Mouse (Mus musculus): ENCODE results near the gene Traf4. TPM values are rescaled to one million over a fixed set of nuclear protein-coding genes. Genes with fewer than 3 reads are reported as not detected.
A peak's percentile ranks its signal among the peaks of the same experiment; 100 is the strongest.

The Traf4 gene
- polyA plus RNA-seq (2014; fragmentation: Nextera tagmentation; extraction: Ambion mirVana): 53.8 and 57.6 TPM in 2 replicates

DNA sequence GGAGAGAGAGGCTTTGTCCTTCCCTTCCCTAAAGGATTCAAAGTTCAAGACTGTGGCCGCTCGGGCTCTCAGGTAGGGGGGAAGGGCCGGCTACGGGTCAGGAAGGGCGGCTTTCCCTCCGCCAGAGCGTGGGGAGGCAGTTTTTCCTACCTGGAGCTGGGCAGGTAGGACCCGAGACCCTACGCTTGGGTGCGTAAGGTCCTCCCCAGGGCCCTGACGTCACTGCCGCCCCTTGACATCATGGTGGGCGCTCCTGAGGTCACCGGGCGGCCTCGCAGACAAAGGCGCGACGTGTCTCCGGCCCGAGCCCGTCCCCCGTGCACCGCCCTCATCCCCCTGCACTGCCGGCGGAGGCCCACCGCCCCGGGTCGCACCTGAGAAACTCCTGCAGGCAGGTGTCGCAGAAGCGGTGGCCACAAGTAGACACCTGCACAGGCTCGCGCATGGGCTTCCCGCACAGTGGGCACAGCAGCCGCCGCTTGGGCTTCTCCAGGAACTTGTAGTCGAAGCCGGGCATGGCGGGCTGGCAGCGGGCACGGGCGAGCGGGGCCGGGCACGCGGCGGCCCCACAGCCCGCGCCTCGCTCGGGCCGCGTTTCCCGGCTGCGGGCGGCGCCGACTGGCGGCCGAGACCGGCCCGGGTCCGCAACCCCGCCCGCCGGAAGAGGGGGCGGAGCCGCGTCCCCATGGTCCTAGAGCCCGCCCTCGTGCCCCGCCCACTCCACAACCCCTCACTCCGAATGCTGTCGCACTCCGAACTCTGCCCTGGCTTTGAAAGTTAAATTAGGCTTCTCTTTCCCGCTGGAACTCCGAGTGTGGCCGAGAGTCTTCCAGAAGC is at the start of gene Traf4:
Traf4 (minus strand) TSS at position 666 of the 837 bp plus-strand sequence.
- Histone ChIP-seq H3K9ac (ENCODE audit: low read depth, low read length) (peak within 1 kb of the TSS; percentile 99), H3K4me3 (ENCODE audit: low read depth, low read length) (peak within 1 kb of the TSS; percentile 98), H3K27me3 (replicated peaks; ENCODE audit: control insufficient read depth, insufficient read depth, low read length) (no peaks in the 10 kb centered on the region), H3K36me3 (ENCODE audit: control insufficient read depth, insufficient read depth, low read length) (peaks cover 21% of the 10 kb centered on the region), H3K4me1 (replicated peaks; ENCODE audit: control insufficient read depth, insufficient read depth, low read length) (peaks cover 57% of the 10 kb centered on the region), H3K27ac (ENCODE audit: low read depth, low read length) (peak within 1 kb of the TSS; percentile 92), H3K4me2 (peak within 1 kb of the TSS; percentile 97), H3K9me3 (ENCODE audit: control insufficient read depth, low read length) (no peaks in the 10 kb centered on the region)
- peak; percentile 88 for DNase-seq (ENCODE audit: low spot score)
- ATAC-seq (replicated peaks; ENCODE audit: low FRiP score): peak; percentile 82
- under 1% methylated on average over 78 of the region's 78 CpGs for WGBS

GRCm38 (mm10) chr11:78213086-78213817 is 47.9 kb upstream of the Traf4 start:
- ATAC-seq (replicated peaks; ENCODE audit: low FRiP score): no peak
- DNase-seq (ENCODE audit: low spot score): no peak

GRCm38 (mm10) chr11:78211513-78211912 is 46.1 kb upstream of the Traf4 start:
- no peak overlapping the region for H3K27ac ChIP-seq (ENCODE audit: low read depth, low read length)
- H3K9ac ChIP-seq (ENCODE audit: low read depth, low read length): no peak overlapping the region
- H3K36me3 ChIP-seq (ENCODE audit: control insufficient read depth, insufficient read depth, low read length): peaks cover 74% of the 10 kb centered on the region
- no peaks in the 10 kb centered on the region for H3K27me3 ChIP-seq (replicated peaks; ENCODE audit: control insufficient read depth, insufficient read depth, low read length)
- no peak overlapping the region for H3K4me2 ChIP-seq
- H3K4me1 ChIP-seq (replicated peaks; ENCODE audit: control insufficient read depth, insufficient read depth, low read length): no peaks in the 10 kb centered on the region
- H3K4me3 ChIP-seq (ENCODE audit: low read depth, low read length): no peak overlapping the region
- no peaks in the 10 kb centered on the region for H3K9me3 ChIP-seq (ENCODE audit: control insufficient read depth, low read length)
- ATAC-seq (replicated peaks; ENCODE audit: low FRiP score): no peak
- DNase-seq (ENCODE audit: low spot score): no peak
- 89% methylated on average over 5 of the region's 5 CpGs for WGBS

More at GRCm38 (mm10) chr11:78213086-78213817, 47.9 kb upstream of the Traf4 start:
- H3K4me1 ChIP-seq (replicated peaks; ENCODE audit: control insufficient read depth, insufficient read depth, low read length): no peaks in the 10 kb centered on the region
- WGBS: 82% methylated on average over 14 of the region's 14 CpGs
- no peak overlapping the region for H3K4me3 ChIP-seq (ENCODE audit: low read depth, low read length)
- no peaks in the 10 kb centered on the region for H3K9me3 ChIP-seq (ENCODE audit: control insufficient read depth, low read length)
- H3K27ac ChIP-seq (ENCODE audit: low read depth, low read length): no peak overlapping the region
- H3K36me3 ChIP-seq (ENCODE audit: control insufficient read depth, insufficient read depth, low read length): peaks cover 73% of the 10 kb centered on the region
- no peaks in the 10 kb centered on the region for H3K27me3 ChIP-seq (replicated peaks; ENCODE audit: control insufficient read depth, insufficient read depth, low read length)
- H3K4me2 ChIP-seq: no peak overlapping the region
- no peak overlapping the region for H3K9ac ChIP-seq (ENCODE audit: low read depth, low read length)

- no peak for ATAC-seq (replicated peaks; ENCODE audit: low FRiP score)
- H3K36me3 ChIP-seq (ENCODE audit: control insufficient read depth, insufficient read depth, low read length): peaks cover 73% of the 10 kb centered on the region
- H3K9me3 ChIP-seq (ENCODE audit: control insufficient read depth, low read length): no peaks in the 10 kb centered on the region
- no peak overlapping the region for H3K27ac ChIP-seq (ENCODE audit: low read depth, low read length)
- 75% methylated on average over 7 of the region's 7 CpGs for WGBS
- no peak for DNase-seq (ENCODE audit: low spot score)
- H3K4me1 ChIP-seq (replicated peaks; ENCODE audit: control insufficient read depth, insufficient read depth, low read length): no peaks in the 10 kb centered on the region
- no peak overlapping the region for H3K4me3 ChIP-seq (ENCODE audit: low read depth, low read length)
- H3K4me2 ChIP-seq: no peak overlapping the region
- H3K27me3 ChIP-seq (replicated peaks; ENCODE audit: control insufficient read depth, insufficient read depth, low read length): no peaks in the 10 kb centered on the region
- H3K9ac ChIP-seq (ENCODE audit: low read depth, low read length): no peak overlapping the region
These were observed 45.2 kb upstream of the Traf4 start for GRCm38 (mm10) chr11:78210615-78211014.

DNA sequence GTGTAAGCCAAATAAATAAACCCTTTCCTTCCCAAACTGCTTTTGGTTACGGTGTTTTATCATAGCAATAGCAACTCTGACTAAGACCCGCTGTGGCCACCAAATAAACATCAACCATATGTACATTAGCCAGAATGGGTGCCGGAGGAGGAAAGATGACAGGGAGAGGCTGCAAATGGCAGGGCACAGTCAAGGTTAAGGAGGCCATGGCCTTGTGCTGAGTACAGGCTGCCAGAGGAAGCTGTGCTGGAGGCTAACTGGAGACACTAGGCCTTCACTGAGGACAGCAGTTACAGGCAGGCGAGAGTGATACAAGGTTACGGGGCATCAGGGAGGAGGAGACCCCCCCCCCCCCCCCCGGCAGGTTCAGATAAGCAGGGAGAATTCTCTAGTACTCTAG is 44.5 kb upstream of the Traf4 start:
- peaks cover 75% of the 10 kb centered on the region for H3K36me3 ChIP-seq (ENCODE audit: control insufficient read depth, insufficient read depth, low read length)
- 90% methylated on average over 5 of the region's 6 CpGs for WGBS
- H3K27me3 ChIP-seq (replicated peaks; ENCODE audit: control insufficient read depth, insufficient read depth, low read length): no peaks in the 10 kb centered on the region
- no peak overlapping the region for H3K9ac ChIP-seq (ENCODE audit: low read depth, low read length)
- no peak overlapping the region for H3K4me2 ChIP-seq
- DNase-seq (ENCODE audit: low spot score) (no peak), ATAC-seq (replicated peaks; ENCODE audit: low FRiP score) (no peak)
- no peaks in the 10 kb centered on the region for H3K9me3 ChIP-seq (ENCODE audit: control insufficient read depth, low read length)
- no peak overlapping the region for H3K4me3 ChIP-seq (ENCODE audit: low read depth, low read length)
- no peaks in the 10 kb centered on the region for H3K4me1 ChIP-seq (replicated peaks; ENCODE audit: control insufficient read depth, insufficient read depth, low read length)
- H3K27ac ChIP-seq (ENCODE audit: low read depth, low read length): no peak overlapping the region

GRCm38 (mm10) chr11:78207190-78207589 is 41.8 kb upstream of the Traf4 start:
- no peaks in the 10 kb centered on the region for H3K4me1 ChIP-seq (replicated peaks; ENCODE audit: control insufficient read depth, insufficient read depth, low read length)
- no peaks in the 10 kb centered on the region for H3K9me3 ChIP-seq (ENCODE audit: control insufficient read depth, low read length)
- DNase-seq (ENCODE audit: low spot score) (no peak), ATAC-seq (replicated peaks; ENCODE audit: low FRiP score) (no peak)
- WGBS: 91% methylated on average over 7 of the region's 7 CpGs
- H3K27ac ChIP-seq (ENCODE audit: low read depth, low read length): no peak overlapping the region
- no peak overlapping the region for H3K4me2 ChIP-seq
- H3K27me3 ChIP-seq (replicated peaks; ENCODE audit: control insufficient read depth, insufficient read depth, low read length): no peaks in the 10 kb centered on the region
- no peak overlapping the region for H3K4me3 ChIP-seq (ENCODE audit: low read depth, low read length)
- H3K9ac ChIP-seq (ENCODE audit: low read depth, low read length): no peak overlapping the region
- H3K36me3 ChIP-seq (ENCODE audit: control insufficient read depth, insufficient read depth, low read length): peaks cover 62% of the 10 kb centered on the region

DNA sequence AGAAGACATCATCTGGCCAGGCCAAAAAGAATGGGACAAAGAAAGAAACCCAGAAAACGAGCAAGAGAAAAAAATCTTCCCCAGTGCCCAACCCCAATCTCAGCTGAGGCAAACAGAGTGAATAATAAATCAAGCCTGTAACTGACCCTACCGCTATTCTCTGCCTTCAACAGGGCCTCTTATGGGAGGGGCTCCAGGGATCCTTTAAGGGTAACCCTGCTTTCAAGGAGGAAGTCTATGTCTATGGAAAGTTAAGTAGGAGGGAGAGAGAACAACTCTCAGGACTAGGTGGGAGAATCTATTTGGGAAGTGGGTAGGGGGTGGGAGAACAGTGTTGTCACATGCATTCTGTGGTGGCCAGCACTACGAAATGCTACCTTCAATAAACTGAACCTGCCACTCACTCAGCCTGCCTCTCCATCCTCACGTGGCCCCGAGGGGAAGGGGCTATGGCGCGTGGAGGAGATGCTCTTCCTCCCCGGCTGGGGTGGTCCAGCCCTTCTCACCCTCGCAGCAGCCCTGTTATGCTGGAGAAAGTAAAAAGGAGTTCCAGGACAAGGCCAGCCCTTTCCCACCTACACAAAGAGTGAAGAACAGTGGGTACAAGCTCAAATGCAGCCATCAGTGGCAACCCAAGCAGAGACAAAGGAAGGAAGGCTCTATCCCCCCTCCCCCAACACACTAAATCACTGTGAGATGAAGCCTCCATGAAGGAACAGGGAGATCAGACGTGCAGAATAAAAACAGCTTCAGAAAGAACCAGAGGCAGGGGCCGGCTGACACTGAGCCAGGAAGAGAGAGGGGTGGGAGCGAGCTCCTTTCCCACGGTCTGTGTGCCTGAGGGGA is 40.2 kb upstream of the Traf4 start:
- H3K27ac ChIP-seq (ENCODE audit: low read depth, low read length): no peak overlapping the region
- H3K4me2 ChIP-seq: no peak overlapping the region
- 81% methylated on average over 13 of the region's 13 CpGs for WGBS
- H3K9ac ChIP-seq (ENCODE audit: low read depth, low read length): no peak overlapping the region
- DNase-seq (ENCODE audit: low spot score) (no peak), ATAC-seq (replicated peaks; ENCODE audit: low FRiP score) (no peak)
- no peaks in the 10 kb centered on the region for H3K27me3 ChIP-seq (replicated peaks; ENCODE audit: control insufficient read depth, insufficient read depth, low read length)
- no peaks in the 10 kb centered on the region for H3K9me3 ChIP-seq (ENCODE audit: control insufficient read depth, low read length)
- peaks cover 50% of the 10 kb centered on the region for H3K36me3 ChIP-seq (ENCODE audit: control insufficient read depth, insufficient read depth, low read length)
- H3K4me1 ChIP-seq (replicated peaks; ENCODE audit: control insufficient read depth, insufficient read depth, low read length): no peaks in the 10 kb centered on the region
- no peak overlapping the region for H3K4me3 ChIP-seq (ENCODE audit: low read depth, low read length)

GRCm38 (mm10) chr11:78204287-78204686 is 38.9 kb upstream of the Traf4 start:
- Histone ChIP-seq H3K4me3 (ENCODE audit: low read depth, low read length) (no peak overlapping the region), H3K27ac (ENCODE audit: low read depth, low read length) (no peak overlapping the region), H3K36me3 (ENCODE audit: control insufficient read depth, insufficient read depth, low read length) (peaks cover 41% of the 10 kb centered on the region), H3K4me1 (replicated peaks; ENCODE audit: control insufficient read depth, insufficient read depth, low read length) (no peaks in the 10 kb centered on the region), H3K9ac (ENCODE audit: low read depth, low read length) (no peak overlapping the region), H3K27me3 (replicated peaks; ENCODE audit: control insufficient read depth, insufficient read depth, low read length) (no peaks in the 10 kb centered on the region), H3K9me3 (ENCODE audit: control insufficient read depth, low read length) (no peaks in the 10 kb centered on the region), H3K4me2 (no peak overlapping the region)
- WGBS: 88% methylated on average over 6 of the region's 6 CpGs
- ATAC-seq (replicated peaks; ENCODE audit: low FRiP score) (no peak), DNase-seq (ENCODE audit: low spot score) (no peak)
